Mouse (Mus musculus): ENCODE results near the gene Ifnar1.

DNA sequence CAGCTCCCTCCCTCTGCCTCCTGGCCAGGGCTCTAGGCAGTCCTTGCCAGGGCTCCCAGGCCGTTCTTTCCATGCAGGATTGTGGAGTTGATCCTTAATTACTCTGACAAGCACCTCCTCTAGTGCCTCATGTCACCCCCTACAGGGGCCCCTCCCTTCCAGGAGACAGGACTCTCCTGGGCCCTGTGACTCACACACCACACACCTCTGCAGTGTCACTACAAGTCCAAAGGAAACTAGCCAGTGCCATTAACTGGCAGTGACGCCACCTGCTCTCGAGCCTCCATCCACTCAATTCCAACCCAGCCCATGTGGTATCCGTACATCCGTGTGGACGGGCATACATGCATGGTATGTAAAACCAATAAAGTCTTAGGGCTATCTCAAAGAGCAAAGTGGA is 49.9 kb downstream of the Ifnar1 start:
- TF ChIP-seq CTCF (IDR thresholded peaks at IDR 0.05): no peak
- no peak for TF ChIP-seq EP300 (IDR thresholded peaks at IDR 0.05; ENCODE audit: insufficient read depth, low read depth, low read length)
